Mouse (Mus musculus) lung, postnatal 25 days (tissue): ENCODE measurements at regions not wholly inside any gene's neighbourhood (a gene's known extent, or its start where the extent isn't known, plus 50 kb on each side); places are given as distances from the start of the nearest gene placed in this dataset.
A peak's percentile ranks its signal among the peaks of the same experiment; 100 is the strongest.

Experiments used
- DNase-seq: peaks from one replicate; pipeline ENCODE4 v3.0.0; 2022; ENCODE audit warnings: low spot score

- no peak for DNase-seq
Measured at GRCm38 (mm10) chr2:138640654-138641053, 384.3 kb downstream of the Btbd3 start.

GRCm38 (mm10) chr2:138641335-138641734 lies 385.0 kb downstream of the Btbd3 start:
- DNase-seq = no peak

- DNase-seq = no peak
Measured at GRCm38 (mm10) chr2:138648616-138649015, 392.3 kb downstream of the Btbd3 start.

- DNase-seq = no peak
Measured at GRCm38 (mm10) chr2:138659376-138659775, 403.0 kb downstream of the Btbd3 start.

- DNase-seq = no peak
Measured at GRCm38 (mm10) chr2:138670307-138670706, 413.9 kb downstream of the Btbd3 start.

GRCm38 (mm10) chr2:138674801-138675200 lies 418.4 kb downstream of the Btbd3 start:
- DNase-seq = no peak

GRCm38 (mm10) chr2:138675229-138676065 lies 419.1 kb downstream of the Btbd3 start:
- peak; percentile 30 for DNase-seq

- no peak for DNase-seq
Measured at GRCm38 (mm10) chr2:138688140-138688871, 431.9 kb downstream of the Btbd3 start.

GRCm38 (mm10) chr2:138689497-138689896 lies 433.1 kb downstream of the Btbd3 start:
- DNase-seq = no peak

- no peak for DNase-seq
Measured at GRCm38 (mm10) chr2:138702783-138703182, 446.4 kb downstream of the Btbd3 start.

GRCm38 (mm10) chr2:138703943-138704541 lies 447.7 kb downstream of the Btbd3 start:
- no peak for DNase-seq

- no peak for DNase-seq
Measured at GRCm38 (mm10) chr2:138708763-138709162, 452.4 kb downstream of the Btbd3 start.

- DNase-seq = no peak
Measured at GRCm38 (mm10) chr2:138733846-138734245, 477.5 kb downstream of the Btbd3 start.

GRCm38 (mm10) chr2:138744806-138745205 lies 488.4 kb downstream of the Btbd3 start:
- no peak for DNase-seq

GRCm38 (mm10) chr2:138760439-138760963 lies 504.1 kb downstream of the Btbd3 start:
- DNase-seq = no peak

- peak; percentile 2 for DNase-seq
Measured at GRCm38 (mm10) chr2:138761400-138761799, 505.0 kb downstream of the Btbd3 start.

GRCm38 (mm10) chr2:138766275-138766842 lies 510.0 kb downstream of the Btbd3 start:
- DNase-seq = no peak

- DNase-seq = no peak
Measured at GRCm38 (mm10) chr2:138783781-138784180, 527.4 kb downstream of the Btbd3 start.

GRCm38 (mm10) chr2:138792711-138793450 lies 536.5 kb downstream of the Btbd3 start:
- no peak for DNase-seq

GRCm38 (mm10) chr2:138806196-138806595 lies 549.8 kb downstream of the Btbd3 start:
- no peak for DNase-seq

GRCm38 (mm10) chr2:138809767-138810166 lies 553.4 kb downstream of the Btbd3 start:
- DNase-seq = no peak
